33 mouse cellular contexts compared by ENCODE assay signal in genomic region chr7:28913171-28913570, GRCm38 (mm10). TPM values are rescaled to one million over a fixed set of nuclear protein-coding genes. Genes with fewer than 3 reads are reported as not detected.
DNase-seq lines count a peak whose midpoint lies in the region; ATAC-seq and TF ChIP-seq lines count a peak whose summit lies in the region.
"Had no signal": no experiment of that assay in that cellular context is flagged by ENCODE, and none has a peak within 500 bp of the region (broad histone marks: within the 10 kb centered on the region; RNA-seq: fewer than 3 reads in every experiment).

No protein-coding gene starts in this region.

- H3K36me3 ChIP-seq in heart, embryonic 10.5 days = peaks cover 99% of the 10 kb centered on the region
- peaks cover 13% of the 10 kb centered on the region for H3K36me3 ChIP-seq in kidney, adult 2 months (ENCODE audit: control insufficient read depth, insufficient read depth, low read length)
- peaks cover 60% of the 10 kb centered on the region for H3K36me3 ChIP-seq in liver, adult 2 months (ENCODE audit: control insufficient read depth, insufficient read depth, low read length)
- peaks cover 100% of the 10 kb centered on the region for H3K36me3 ChIP-seq in liver, embryonic 12.5 days
- peaks cover 96% of the 10 kb centered on the region for H3K36me3 ChIP-seq in small intestine, adult 2 months (ENCODE audit: control insufficient read depth, insufficient read depth, low read length)
- H3K36me3 ChIP-seq in forebrain, postnatal 0 days (ENCODE audit: insufficient read depth) = peaks cover 76% of the 10 kb centered on the region

- 80% methylated on average over 11 of the region's 11 CpGs for WGBS in heart, embryonic 10.5 days
- 60% methylated on average over 11 of the region's 11 CpGs for WGBS in kidney, adult 2 months
- WGBS in liver, adult 2 months = 85% methylated on average over 11 of the region's 11 CpGs
- 83% methylated on average over 11 of the region's 11 CpGs for WGBS in liver, embryonic 12.5 days (ENCODE audit: insufficient replicate concordance)
- 87% methylated on average over 11 of the region's 11 CpGs for WGBS in small intestine, adult 2 months
- 89% methylated on average over 11 of the region's 11 CpGs for WGBS in forebrain, postnatal 0 days

- H3K9ac ChIP-seq in liver, adult 2 months (ENCODE audit: low read depth, low read length) = no peak overlapping the region
- no peak overlapping the region for H3K9ac ChIP-seq in liver, embryonic 12.5 days
- H3K9ac ChIP-seq in forebrain, postnatal 0 days = no peak overlapping the region
- H3K9ac ChIP-seq: embryonic facial prominence, embryonic 12.5 days; liver, embryonic 13.5 days had no signal

- no peak for DNase-seq in heart, embryonic 10.5 days (ENCODE audit: low spot score)
- no peak for DNase-seq in heart, postnatal 10 days
- no peak for DNase-seq in kidney, adult 2 months
- no peak for DNase-seq in kidney, postnatal 4 days
- DNase-seq in liver, adult 2 months (ENCODE audit: extremely low read depth, low read depth, low spot score) = no peak
- no peak for DNase-seq in forebrain, postnatal 0 days
- DNase-seq: adrenal gland, postnatal 36 days; B cell, adult 2 months; cerebellum, adult 11 months; cerebellum, adult 9-11 months; heart, postnatal 4 days; kidney, postnatal 25 days; left cerebral cortex, postnatal 4 days; liver, embryonic 13.5 days; lung, adult 2 months; lung, postnatal 14 days; right cerebral cortex, postnatal 14 days; spleen, adult 18-20 months; thymus, postnatal 14 days had no signal

- H3K79me2 ChIP-seq in liver, adult 2 months (ENCODE audit: control insufficient read depth, insufficient read depth, low read length) = no peaks in the 10 kb centered on the region

- no peaks in the 10 kb centered on the region for H3K9me3 ChIP-seq in heart, embryonic 10.5 days
- H3K9me3 ChIP-seq in liver, embryonic 12.5 days (replicated peaks) = no peaks in the 10 kb centered on the region
- H3K9me3 ChIP-seq in forebrain, postnatal 0 days (ENCODE audit: low read length) = no peaks in the 10 kb centered on the region
- H3K9me3 ChIP-seq: embryonic facial prominence, embryonic 12.5 days; G1E; liver, embryonic 13.5 days had no signal

- H3K4me3 ChIP-seq in heart, embryonic 10.5 days = no peak overlapping the region
- no peak overlapping the region for H3K4me3 ChIP-seq in kidney, adult 2 months (ENCODE audit: insufficient read depth, low read depth, low read length)
- no peak overlapping the region for H3K4me3 ChIP-seq in liver, adult 2 months (ENCODE audit: insufficient read depth, low read depth, low read length)
- no peak overlapping the region for H3K4me3 ChIP-seq in liver, embryonic 12.5 days
- H3K4me3 ChIP-seq in small intestine, adult 2 months (ENCODE audit: low read depth, low read length) = no peak overlapping the region
- H3K4me3 ChIP-seq in forebrain, postnatal 0 days (ENCODE audit: low read depth, low read length) = no peak overlapping the region
- H3K4me3 ChIP-seq: embryonic facial prominence, embryonic 12.5 days; left cerebral cortex, adult 2 months; liver, embryonic 13.5 days had no signal

- no peak for TF ChIP-seq CTCF in kidney, adult 2 months (conservative IDR thresholded peaks at IDR 0.05; ENCODE audit: insufficient read depth, insufficient read length, low read depth, low read length)
- TF ChIP-seq CTCF in liver, adult 2 months (IDR thresholded peaks at IDR 0.05; ENCODE audit: low read depth, low read length) = no peak
- no peak for TF ChIP-seq CTCF in small intestine, adult 2 months (IDR thresholded peaks at IDR 0.05; ENCODE audit: extremely low read depth, insufficient read length, insufficient replicate concordance, low read depth, low read length)
- TF ChIP-seq CTCF in forebrain, postnatal 0 days (IDR thresholded peaks at IDR 0.05; ENCODE audit: low read depth) = no peak

- no peak overlapping the region for H3K4me2 ChIP-seq in liver, embryonic 12.5 days
- no peak overlapping the region for H3K4me2 ChIP-seq in forebrain, postnatal 0 days (ENCODE audit: low read depth)
- H3K4me2 ChIP-seq: embryonic facial prominence, embryonic 12.5 days; liver, embryonic 13.5 days; midbrain, embryonic 11.5 days had no signal

- no peak for ATAC-seq in liver, embryonic 12.5 days
- ATAC-seq in forebrain, postnatal 0 days = no peak
- ATAC-seq: hindbrain, embryonic 16.5 days; intestine, embryonic 16.5 days; Patski had no signal

- H3K27ac ChIP-seq in heart, embryonic 10.5 days = 0 out of 2 replicates have a peak overlapping the region, but pooled peaks have one; percentile 33
- H3K27ac ChIP-seq in kidney, adult 2 months (ENCODE audit: insufficient read depth, low read depth, low read length) = peak overlapping the region; percentile 86
- H3K27ac ChIP-seq in liver, adult 2 months (replicated peaks; ENCODE audit: insufficient read depth, low read depth, low read length) = peak overlapping the region; percentile 37
- H3K27ac ChIP-seq in liver, embryonic 12.5 days = no peak overlapping the region
- peak overlapping the region; percentile 64; the same call in 1 of the 2 replicates for H3K27ac ChIP-seq in small intestine, adult 2 months (ENCODE audit: insufficient read depth, low read depth, low read length)
- no peak overlapping the region for H3K27ac ChIP-seq in forebrain, postnatal 0 days (ENCODE audit: low read depth, low read length)
- H3K27ac ChIP-seq: embryonic facial prominence, embryonic 12.5 days; left cerebral cortex, adult 2 months; liver, embryonic 13.5 days had no signal

- H3K27me3 ChIP-seq in heart, embryonic 10.5 days (ENCODE audit: insufficient read depth, poor library complexity, severe bottlenecking) = no peaks in the 10 kb centered on the region
- H3K27me3 ChIP-seq in kidney, adult 2 months (replicated peaks; ENCODE audit: control insufficient read depth, insufficient read depth, low read length) = no peaks in the 10 kb centered on the region
- H3K27me3 ChIP-seq in liver, adult 2 months (ENCODE audit: control insufficient read depth, insufficient read depth, low read length) = no peaks in the 10 kb centered on the region
- no peaks in the 10 kb centered on the region for H3K27me3 ChIP-seq in liver, embryonic 12.5 days (replicated peaks)
- H3K27me3 ChIP-seq in small intestine, adult 2 months (ENCODE audit: control insufficient read depth, insufficient read depth, low read length) = no peaks in the 10 kb centered on the region
- H3K27me3 ChIP-seq in forebrain, postnatal 0 days (ENCODE audit: insufficient read depth, low read length) = no peaks in the 10 kb centered on the region
- H3K27me3 ChIP-seq: CH12.LX; embryonic facial prominence, embryonic 12.5 days; liver, embryonic 13.5 days; Patski had no signal

- peaks cover 15% of the 10 kb centered on the region for H3K4me1 ChIP-seq in heart, embryonic 10.5 days
- H3K4me1 ChIP-seq in kidney, adult 2 months (ENCODE audit: control insufficient read depth, insufficient read depth, low read length) = peaks cover 21% of the 10 kb centered on the region
- H3K4me1 ChIP-seq in liver, adult 2 months (ENCODE audit: control insufficient read depth, insufficient read depth, low read length) = peaks cover 23% of the 10 kb centered on the region
- peaks cover 38% of the 10 kb centered on the region for H3K4me1 ChIP-seq in liver, embryonic 12.5 days
- peaks cover 10% of the 10 kb centered on the region for H3K4me1 ChIP-seq in small intestine, adult 2 months (ENCODE audit: control insufficient read depth, insufficient read depth, insufficient read length, low read length)
- H3K4me1 ChIP-seq in forebrain, postnatal 0 days (ENCODE audit: insufficient read depth) = no peaks in the 10 kb centered on the region

- intact Hi-C loops in heart, postnatal 10 days (cut with DNase I) = no loop called here

- TF ChIP-seq POLR2A in kidney, adult 2 months (IDR thresholded peaks at IDR 0.05; ENCODE audit: low read depth, low read length) = no peak
- TF ChIP-seq POLR2A in liver, adult 2 months (IDR thresholded peaks at IDR 0.05; ENCODE audit: extremely low read depth, insufficient read depth, low read length) = no peak
- TF ChIP-seq POLR2A in small intestine, adult 2 months (IDR thresholded peaks at IDR 0.05; ENCODE audit: low read depth, low read length) = no peak

RNA-seq across cellular contexts. Expression of gene Capn12, which starts 31.9 kb away (rescaled TPM):
- 0.20 and 0.34 TPM in 2 replicates for polyA plus RNA-seq in heart, embryonic 10.5 days (2016; fragmentation: Nextera tagmentation; extraction: Ambion mirVana)
- total RNA-seq in heart, postnatal 10 days (2021) = under 1 TPM; 0.26 to 0.47 TPM
- polyA plus RNA-seq in kidney, adult 2 months (2012; rRNA removed) = 0.11 and 0.24 TPM in 2 replicates
- total RNA-seq in liver, adult 2 months (2014; rRNA removed) = not detected in 2 replicates
- 0.04 TPM in 1 of 2 replicates, not detected in the other for polyA plus RNA-seq in liver, adult 2 months (2012; rRNA removed)
- polyA plus RNA-seq in liver, embryonic 12.5 days (2016; fragmentation: Nextera tagmentation; extraction: Ambion mirVana) = 0.12 and 0.13 TPM in 2 replicates
- polyA plus RNA-seq in small intestine, adult 2 months (2012; rRNA removed) = 0.08 and 0.10 TPM in 2 replicates
- total RNA-seq in forebrain, postnatal 0 days (2014; rRNA removed) = not detected in 2 replicates
- polyA plus RNA-seq in forebrain, postnatal 0 days (2015; fragmentation: Nextera tagmentation; extraction: Ambion mirVana) = 0.09 and 0.27 TPM in 2 replicates
- total RNA-seq: granulocyte monocyte progenitor cell, adult 5-6 weeks; megakaryocyte progenitor cell, adult 5-6 weeks; neutrophil, adult 5-6 weeks had no signal

RNA-seq across cellular contexts. Expression of gene Actn4, which starts 49.0 kb away (rescaled TPM):
- 319 and 371 TPM in 2 replicates for polyA plus RNA-seq in heart, embryonic 10.5 days (2016; fragmentation: Nextera tagmentation; extraction: Ambion mirVana)
- 100 to 1,000 TPM; 173 to 174 TPM for total RNA-seq in heart, postnatal 10 days (2021)
- polyA plus RNA-seq in kidney, adult 2 months (2012; rRNA removed) = 340 and 367 TPM in 2 replicates
- total RNA-seq in liver, adult 2 months (2014; rRNA removed) = 47.4 and 87.1 TPM in 2 replicates
- 125 and 145 TPM in 2 replicates for polyA plus RNA-seq in liver, adult 2 months (2012; rRNA removed)
- 165 and 166 TPM in 2 replicates for polyA plus RNA-seq in liver, embryonic 12.5 days (2016; fragmentation: Nextera tagmentation; extraction: Ambion mirVana)
- polyA plus RNA-seq in small intestine, adult 2 months (2012; rRNA removed) = 506 and 1,069 TPM in 2 replicates
- total RNA-seq in forebrain, postnatal 0 days (2014; rRNA removed) = 45.1 and 71.2 TPM in 2 replicates
- 96.0 and 103 TPM in 2 replicates for polyA plus RNA-seq in forebrain, postnatal 0 days (2015; fragmentation: Nextera tagmentation; extraction: Ambion mirVana)

RNA-seq across cellular contexts. Expression of gene Lgals7, which starts 49.5 kb away (rescaled TPM):
- polyA plus RNA-seq in heart, embryonic 10.5 days (2016; fragmentation: Nextera tagmentation; extraction: Ambion mirVana) = 0.24 and 0.81 TPM in 2 replicates
- total RNA-seq in heart, postnatal 10 days (2021) = 1 to 10 TPM; 2.2 to 2.8 TPM
- 1.1 and 1.6 TPM in 2 replicates for polyA plus RNA-seq in kidney, adult 2 months (2012; rRNA removed)
- not detected in 2 replicates for total RNA-seq in liver, adult 2 months (2014; rRNA removed)
- not detected in 2 replicates for polyA plus RNA-seq in liver, adult 2 months (2012; rRNA removed)
- polyA plus RNA-seq in liver, embryonic 12.5 days (2016; fragmentation: Nextera tagmentation; extraction: Ambion mirVana) = 0.25 TPM in 1 of 2 replicates, not detected in the other
- polyA plus RNA-seq in small intestine, adult 2 months (2012; rRNA removed) = 2.4 TPM in 1 of 2 replicates, not detected in the other
- 2.8 and 10.4 TPM in 2 replicates for total RNA-seq in forebrain, postnatal 0 days (2014; rRNA removed)
- polyA plus RNA-seq in forebrain, postnatal 0 days (2015; fragmentation: Nextera tagmentation; extraction: Ambion mirVana) = 3.5 and 3.8 TPM in 2 replicates
- total RNA-seq: CH12.LX; gastrocnemius, adult 8-10 months; granulocyte monocyte progenitor cell, adult 5-6 weeks; neutrophil, adult 5-6 weeks had no signal

Comparison
In these comparisons a context has a peak if more than half of its experiments do, and no peak if none do; other contexts are left out.
1. H3K27ac ChIP-seq: peak in heart, embryonic 10.5 days (single experiment), kidney, adult 2 months (single experiment), liver, adult 2 months (single experiment) and small intestine, adult 2 months (single experiment); none in liver, embryonic 12.5 days (single experiment) and forebrain, postnatal 0 days (single experiment).